Mouse (Mus musculus) kidney, postnatal 25 days (tissue): ENCODE data around the gene Hes6.

Source experiments
- DNase-seq, 2 experiments: peaks; one replicate each; pipeline ENCODE4 v3.0.0; 2021; ENCODE audit warnings: mixed read lengths in 2 of 2

The Hes6 gene

DNA sequence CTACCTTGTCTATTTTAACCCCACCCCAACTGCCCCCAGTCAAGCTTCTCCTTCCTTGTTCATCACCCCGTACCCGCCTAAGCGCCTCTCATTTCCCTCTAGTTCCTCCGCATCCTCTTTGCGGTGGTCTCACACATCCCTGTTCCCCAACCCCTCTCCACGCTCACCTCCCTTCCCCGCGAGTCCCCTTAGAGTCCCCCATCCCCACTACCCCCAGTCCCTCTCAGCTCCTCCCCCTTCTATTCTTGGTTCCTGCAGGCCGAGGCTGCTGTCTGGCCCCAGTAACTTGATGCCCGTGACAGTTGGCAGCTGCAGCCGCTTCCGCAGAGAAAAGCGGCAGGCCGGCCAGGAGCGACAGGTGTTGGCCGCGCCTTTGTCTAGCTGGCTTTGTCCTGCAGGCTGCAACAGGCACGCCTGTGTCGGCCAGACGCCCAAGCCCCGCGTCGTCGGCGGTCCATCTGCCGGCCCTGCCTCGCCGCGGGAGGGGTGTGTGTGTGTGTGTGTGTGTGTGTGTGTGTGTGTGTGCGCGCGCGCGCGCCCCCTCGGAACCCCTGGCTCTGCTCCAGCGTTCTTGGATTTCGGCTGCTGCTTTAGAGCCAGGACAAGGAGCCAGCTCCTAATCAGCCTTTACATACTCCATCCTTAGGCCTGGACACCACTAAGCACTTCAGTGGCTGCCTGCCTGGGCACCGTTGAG lies at the start of gene Hes6:
TSS of gene Hes6 (minus strand) at position 141 of the 697 bp plus-strand sequence.
- peak; percentile 82 to 86 for DNase-seq

GRCm38 (mm10) chr1:91463336-91463995 lies 49.6 kb upstream of the Hes6 start:
- peak; percentile 52 to 85 for DNase-seq

DNA sequence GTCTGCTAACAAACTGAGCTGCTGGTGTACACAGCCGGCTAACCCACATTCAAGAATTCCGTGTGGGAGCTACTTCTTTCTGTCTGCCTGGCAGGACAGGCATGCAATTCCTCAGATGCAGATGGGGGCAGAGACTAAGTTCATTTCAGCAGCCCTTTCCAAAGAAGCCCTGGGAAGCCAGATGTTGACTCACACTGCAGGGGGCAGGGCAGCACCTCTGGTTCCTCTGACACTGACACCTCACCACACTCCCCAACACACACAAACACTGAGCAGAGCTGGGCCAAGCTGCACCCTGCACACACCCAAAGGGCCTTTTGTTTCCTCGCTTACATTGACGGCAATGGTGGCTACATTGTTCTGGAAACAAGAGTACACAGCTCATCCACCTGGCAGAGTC lies 46.7 kb upstream of the Hes6 start:
- DNase-seq, result peak in 1 of 2 experiments; percentile 45

DNA sequence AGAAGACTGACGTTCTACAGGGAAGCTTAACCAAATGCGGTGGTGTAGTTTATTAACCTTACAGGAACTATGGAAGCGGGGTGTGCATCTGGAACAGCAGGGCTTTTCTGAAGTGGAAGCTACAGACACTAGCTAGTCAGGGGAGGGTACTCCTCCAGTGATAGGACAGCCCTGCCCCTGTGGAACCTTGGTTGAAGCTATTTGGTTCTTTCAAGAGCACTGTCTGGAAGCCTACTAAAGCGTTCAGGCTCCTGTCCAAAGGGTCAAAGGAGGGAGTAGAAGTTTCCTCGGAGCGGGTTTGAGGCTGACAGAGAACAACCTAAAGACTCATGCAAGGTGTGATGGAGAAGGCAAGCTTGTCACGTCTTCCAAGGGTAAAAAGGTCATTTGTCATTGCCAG lies 46.2 kb upstream of the Hes6 start:
- DNase-seq, result peak in 1 of 2 experiments; percentile 33

DNA sequence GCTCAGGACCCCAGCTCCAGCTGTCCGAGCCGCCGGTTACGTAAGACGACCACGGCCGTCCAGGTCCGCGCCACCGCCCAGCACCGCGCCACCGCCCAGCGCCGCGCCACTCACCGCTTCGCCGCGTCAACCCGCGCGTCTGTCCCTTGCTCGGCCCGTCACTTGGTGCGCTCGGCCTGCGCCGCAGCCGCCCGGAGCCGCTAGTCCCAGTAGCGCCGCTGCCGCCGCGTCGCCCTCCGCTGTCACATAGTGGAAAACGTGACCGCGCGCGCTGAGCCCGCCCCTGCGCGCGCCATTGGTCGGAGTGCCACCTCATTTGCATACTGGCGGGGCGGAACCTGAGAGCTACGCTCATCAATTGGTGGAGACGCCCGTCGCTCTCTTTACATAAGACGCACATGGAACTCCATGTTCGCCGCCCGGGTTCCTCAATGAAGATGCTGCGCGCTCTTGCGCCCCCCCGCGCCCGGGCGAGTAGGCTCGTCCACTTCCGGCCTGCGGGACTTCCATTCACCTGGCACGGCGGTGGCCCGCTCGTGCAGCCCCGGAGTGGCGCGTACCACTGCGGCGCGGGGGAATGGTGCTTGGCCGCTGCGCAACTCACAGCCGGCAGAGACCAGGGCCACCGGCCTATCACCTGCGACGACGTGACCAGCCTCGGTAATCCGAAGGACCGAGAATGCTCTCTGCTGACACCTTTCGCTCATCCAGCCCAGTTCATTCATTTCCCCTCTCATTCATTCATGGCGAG lies 45.4 kb upstream of the Hes6 start, which contains the start of gene Per2:
TSS of gene Per2 (minus strand) at position 266 of the 751 bp plus-strand sequence.
- DNase-seq, result peak; percentile 99 to 100

GRCm38 (mm10) chr1:91458223-91458861 lies 44.5 kb upstream of the Hes6 start:
- DNase-seq, result peak in 1 of 2 experiments; percentile 80

DNA sequence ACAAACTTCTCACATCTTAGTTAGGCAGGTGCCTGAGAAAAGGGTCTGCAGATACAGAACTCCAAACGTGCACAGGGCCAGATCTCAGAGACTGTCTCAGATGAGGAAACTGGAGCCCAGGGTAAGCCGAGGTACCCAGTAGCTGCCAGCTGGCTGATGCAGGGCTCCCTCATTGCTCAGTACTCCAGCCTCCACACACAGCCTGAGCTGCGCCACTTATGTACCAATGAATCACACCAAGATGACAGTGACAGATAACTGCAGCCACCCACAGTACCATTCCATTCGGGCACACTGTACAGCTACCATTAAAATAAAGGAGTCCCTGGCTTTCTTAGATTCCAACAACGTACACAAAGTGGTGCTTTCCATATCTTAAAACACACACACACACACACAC lies 43.9 kb upstream of the Hes6 start:
- DNase-seq, result peak in 1 of 2 experiments; percentile 51

- DNase-seq, result peak in 1 of 2 experiments; percentile 40
Measured at GRCm38 (mm10) chr1:91457116-91457515, 43.3 kb upstream of the Hes6 start.

- peak; percentile 73 to 89 for DNase-seq
Measured at GRCm38 (mm10) chr1:91456301-91456801, 42.5 kb upstream of the Hes6 start.

GRCm38 (mm10) chr1:91455661-91456161 lies 41.9 kb upstream of the Hes6 start:
- peak; percentile 84 to 91 for DNase-seq

GRCm38 (mm10) chr1:91454927-91455326 lies 41.1 kb upstream of the Hes6 start:
- peak in 1 of 2 experiments; percentile 33 for DNase-seq

GRCm38 (mm10) chr1:91454366-91454765 lies 40.5 kb upstream of the Hes6 start:
- peak in 1 of 2 experiments; percentile 84 for DNase-seq

- DNase-seq, result peak in 1 of 2 experiments; percentile 44
Measured at GRCm38 (mm10) chr1:91453932-91454331, 40.1 kb upstream of the Hes6 start.

DNA sequence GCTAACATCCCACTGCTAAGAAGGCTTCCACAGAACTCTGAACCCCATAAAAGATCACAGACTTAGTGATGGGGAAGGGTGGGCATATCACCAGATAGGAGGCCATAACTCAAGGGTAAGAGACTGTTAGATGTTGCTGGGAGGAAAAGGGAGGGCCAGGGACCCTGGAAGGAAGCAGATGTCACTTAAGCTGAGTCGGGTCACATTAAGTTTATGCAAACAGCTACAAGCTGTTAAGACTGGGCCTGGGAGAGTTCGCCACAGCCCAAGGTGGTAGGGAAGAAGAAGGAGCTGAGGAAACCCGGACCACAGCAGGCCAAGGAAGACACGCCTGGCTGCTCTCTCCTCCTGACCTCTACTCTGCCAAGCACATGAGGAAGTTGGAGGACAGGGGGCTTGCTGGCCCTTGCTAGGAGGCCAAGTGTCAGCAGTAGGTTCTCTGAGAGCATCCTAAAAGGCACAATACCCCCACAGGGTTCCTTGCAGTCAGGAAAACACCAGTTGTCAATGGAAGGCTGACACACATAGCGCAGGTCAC lies 37.8 kb upstream of the Hes6 start:
- DNase-seq, result peak in 1 of 2 experiments; percentile 75

DNA sequence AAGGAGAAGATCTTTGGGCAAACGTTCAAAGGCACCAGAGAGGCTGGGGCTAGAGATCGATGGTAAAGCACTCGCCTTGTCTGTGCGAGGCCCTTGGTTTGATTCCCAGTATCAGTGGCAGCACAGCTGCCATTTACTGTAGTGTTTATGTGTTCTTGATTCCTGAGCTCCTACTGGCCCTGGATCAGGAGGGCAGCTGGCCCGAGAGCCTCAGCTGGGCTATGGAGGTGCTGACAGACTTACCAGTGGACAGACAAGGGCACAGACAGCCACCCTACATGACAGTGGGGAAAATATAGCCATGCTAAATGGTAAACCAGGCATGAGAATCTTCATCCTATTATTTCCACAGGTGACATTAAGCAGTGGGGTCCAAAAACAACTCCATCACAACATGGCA lies 37.0 kb upstream of the Hes6 start:
- DNase-seq, result peak in 1 of 2 experiments; percentile 24

- DNase-seq, result peak in 1 of 2 experiments; percentile 41
Measured at GRCm38 (mm10) chr1:91448688-91449087, 34.9 kb upstream of the Hes6 start.

DNA sequence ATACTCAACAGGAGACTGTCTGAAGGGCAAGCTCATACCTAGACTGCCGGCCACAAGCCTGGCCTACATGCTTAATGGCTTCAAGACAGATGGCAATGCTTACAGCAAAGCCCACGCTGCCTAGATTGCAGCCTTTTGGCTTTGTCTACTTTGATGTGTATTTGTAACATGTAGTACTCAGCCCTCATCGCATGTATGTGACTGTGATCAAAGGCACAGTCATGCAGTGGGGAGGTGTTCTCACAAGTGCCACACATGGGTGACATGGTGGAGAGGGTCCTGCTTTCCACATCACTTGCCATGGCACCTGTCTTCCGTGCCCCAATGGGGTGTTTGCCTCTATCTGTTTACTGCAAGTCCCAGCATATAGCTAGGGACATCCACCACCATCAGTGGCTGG lies 32.7 kb upstream of the Hes6 start:
- no peak for DNase-seq

DNA sequence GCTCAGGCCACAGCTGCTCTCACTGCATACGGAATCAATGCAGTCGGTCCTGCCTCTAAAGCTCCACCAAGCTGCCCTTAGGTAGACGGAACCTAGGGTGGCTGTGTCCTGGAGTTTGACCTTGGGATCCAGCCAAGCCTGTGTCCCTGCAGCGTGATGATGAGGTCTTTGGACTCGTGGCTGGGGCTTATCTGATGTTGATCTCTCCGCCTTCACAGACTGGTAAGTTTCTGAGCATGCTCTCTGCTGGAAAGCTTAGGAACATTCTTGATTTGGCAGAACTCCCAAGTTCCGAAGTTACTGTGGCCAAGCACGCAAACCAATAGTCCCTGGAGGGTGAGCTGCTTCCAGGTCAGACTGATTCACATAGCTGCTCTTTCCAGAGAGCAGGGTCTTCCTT lies 32.2 kb upstream of the Hes6 start:
- DNase-seq, result peak; percentile 93 to 97

DNA sequence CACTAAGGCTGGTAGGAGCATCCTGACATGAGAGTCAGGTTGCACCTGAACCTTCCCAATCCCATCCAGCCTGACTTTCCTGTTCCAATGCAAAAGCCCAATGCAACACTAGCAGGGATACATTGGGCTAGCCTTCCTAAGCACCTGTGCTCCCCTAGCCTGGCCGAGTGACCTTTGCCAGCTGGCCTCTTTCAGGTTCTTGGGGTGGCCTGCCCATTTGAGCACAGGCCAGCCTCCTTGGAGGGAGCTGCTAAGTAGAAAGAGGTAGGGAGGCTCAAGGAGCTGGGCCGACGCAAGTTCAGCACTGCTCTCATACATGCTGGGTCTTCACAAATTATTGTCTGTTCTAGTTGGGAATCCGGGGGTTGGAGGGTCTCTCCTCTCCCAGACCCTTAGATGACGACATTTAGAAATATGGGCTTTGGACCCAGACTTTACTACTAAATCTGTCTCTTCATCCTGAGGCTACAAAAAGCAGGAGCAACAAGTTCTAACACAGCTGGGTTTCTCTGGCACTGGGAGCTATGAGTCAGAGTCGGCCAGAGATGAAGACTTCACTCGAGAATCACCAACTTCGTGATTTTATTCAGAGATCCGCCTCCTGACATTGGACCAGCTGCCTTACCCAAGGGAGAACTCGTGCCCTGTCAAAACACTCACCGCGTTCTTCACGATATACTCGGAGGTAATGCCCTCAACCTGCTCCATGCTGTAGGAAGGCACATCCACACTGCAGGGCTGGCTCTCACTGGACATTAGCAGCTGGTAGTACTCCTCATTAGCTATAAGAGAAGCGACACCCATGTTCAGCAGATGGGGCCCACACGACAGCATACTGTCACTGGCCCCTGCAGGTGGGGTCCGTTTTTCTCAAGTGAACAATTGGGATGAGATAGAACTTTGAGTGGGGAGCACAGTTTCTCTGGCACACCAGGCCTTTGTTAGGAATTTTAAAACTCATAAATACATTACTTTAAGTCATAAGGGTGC lies 31.3 kb upstream of the Hes6 start:
- DNase-seq, result peak in 1 of 2 experiments; percentile 43

DNA sequence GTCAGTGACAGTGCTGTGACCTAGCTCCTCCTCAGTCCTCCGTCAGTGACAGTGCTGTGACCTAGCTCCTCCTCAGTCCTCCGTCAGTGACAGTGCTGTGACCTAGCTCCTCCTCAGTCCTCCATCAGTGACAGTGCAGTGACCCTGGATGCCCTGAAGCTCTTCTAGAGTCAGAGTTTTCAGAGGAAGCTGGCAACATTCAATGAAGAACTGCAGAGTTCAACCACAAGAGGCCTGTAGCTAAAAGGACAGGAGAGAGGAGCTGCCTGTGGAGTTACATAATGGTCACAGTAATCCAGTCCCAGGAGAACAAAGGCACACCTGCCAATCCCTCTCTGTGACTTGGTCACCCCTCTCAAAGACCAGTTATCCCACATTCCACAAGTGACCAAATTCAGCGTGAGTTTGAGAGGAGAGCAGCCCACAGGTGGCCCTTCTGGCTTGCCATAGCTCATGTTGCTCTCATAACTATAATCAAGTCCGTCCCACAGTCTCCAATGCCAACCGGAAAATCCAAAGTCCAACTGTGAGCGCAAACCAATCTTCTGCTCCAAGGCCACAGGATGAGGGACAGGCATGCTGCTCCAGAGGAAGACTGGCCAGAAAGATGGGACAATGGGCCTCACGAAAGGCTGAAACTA lies 28.6 kb upstream of the Hes6 start:
- peak; percentile 78 to 89 for DNase-seq
